Mouse (Mus musculus) ovary, adult 18-20 months (tissue): ENCODE measurements at regions not wholly inside any gene's neighbourhood (a gene's known extent, or its start where the extent isn't known, plus 50 kb on each side); places are given as distances from the start of the nearest gene placed in this dataset.
A peak's percentile ranks its signal among the peaks of the same experiment; 100 is the strongest.
"Not testable (repeated sequence)": the region's sequence is repeated elsewhere in the genome, so short reads cannot be mapped to it uniquely, and the experiment has no call there.

Source experiments
- DNase-seq: peaks from one replicate; pipeline ENCODE4 v3.0.0; 2022; ENCODE audit warnings: low spot score, mixed read lengths

DNA sequence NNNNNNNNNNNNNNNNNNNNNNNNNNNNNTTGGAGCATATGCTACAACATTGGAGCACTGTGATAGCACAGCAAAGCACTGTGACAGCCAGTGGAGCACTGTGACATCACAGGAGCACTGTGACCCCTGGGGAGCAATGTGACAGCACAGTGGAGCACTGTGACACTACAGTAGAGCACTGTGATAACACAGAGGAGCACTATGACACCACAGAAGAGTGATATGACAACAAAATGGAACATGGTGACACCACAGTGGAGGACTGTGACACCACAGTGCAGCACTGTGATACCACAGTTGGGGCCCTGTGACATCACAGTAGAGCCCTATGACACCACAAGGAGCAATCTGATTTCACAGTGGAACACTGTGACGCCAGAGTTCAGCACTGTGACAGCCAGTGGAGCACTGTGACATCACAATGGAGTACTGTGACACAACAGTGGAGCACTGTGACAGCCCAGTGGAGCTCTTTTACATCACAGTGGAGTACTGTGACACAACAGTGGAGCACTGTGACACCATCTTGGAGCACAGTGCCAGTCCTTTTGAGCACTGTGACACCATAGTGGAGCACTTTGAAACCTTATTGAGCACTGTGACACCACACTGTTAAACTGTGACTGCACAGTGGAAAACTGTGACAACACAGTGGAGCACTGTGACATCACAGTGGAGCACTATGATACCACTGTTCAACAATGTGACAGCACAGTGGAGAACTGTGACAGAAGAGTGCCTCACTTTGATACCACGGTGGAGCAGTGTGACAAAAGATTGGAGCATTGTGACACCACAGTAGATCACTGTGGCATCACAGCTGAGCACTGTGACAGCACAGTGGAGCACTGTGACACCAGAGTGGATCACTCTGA lies 116.9 kb upstream of the Vmn1r2 start:
- peak; percentile 1 for DNase-seq

DNA sequence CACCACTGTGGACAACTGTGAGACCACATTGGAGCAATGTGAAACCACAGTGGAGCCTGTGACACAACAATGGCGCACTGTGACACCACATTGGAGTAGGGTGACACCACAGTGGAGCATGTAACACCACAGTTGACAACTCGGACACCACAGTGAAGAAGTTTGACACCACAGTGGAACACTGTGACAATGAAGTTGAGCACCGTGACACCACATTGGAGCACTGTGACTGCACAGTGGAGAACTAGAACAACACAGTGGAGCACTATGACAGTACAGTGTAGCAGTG lies 116.3 kb upstream of the Vmn1r2 start:
- peak; percentile 0 for DNase-seq

DNA sequence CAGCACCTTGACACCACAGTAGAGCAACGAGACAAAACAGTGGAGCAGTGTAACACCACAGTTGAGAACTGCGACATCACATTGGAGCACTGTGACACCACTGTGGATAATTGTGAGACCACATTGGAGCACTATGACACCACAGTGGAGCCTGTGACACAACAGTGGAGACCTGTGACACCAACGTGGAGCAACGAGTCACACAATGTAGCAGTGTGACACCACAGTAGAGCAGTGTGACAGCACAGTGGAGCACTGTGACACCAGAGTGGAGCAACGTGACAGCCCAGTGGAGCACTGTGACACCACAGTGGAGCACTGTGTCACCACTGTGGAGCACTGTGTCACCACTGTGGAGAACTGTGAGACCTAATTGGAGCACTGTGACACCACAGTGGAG lies 115.9 kb upstream of the Vmn1r2 start:
- peak; percentile 1 for DNase-seq

DNA sequence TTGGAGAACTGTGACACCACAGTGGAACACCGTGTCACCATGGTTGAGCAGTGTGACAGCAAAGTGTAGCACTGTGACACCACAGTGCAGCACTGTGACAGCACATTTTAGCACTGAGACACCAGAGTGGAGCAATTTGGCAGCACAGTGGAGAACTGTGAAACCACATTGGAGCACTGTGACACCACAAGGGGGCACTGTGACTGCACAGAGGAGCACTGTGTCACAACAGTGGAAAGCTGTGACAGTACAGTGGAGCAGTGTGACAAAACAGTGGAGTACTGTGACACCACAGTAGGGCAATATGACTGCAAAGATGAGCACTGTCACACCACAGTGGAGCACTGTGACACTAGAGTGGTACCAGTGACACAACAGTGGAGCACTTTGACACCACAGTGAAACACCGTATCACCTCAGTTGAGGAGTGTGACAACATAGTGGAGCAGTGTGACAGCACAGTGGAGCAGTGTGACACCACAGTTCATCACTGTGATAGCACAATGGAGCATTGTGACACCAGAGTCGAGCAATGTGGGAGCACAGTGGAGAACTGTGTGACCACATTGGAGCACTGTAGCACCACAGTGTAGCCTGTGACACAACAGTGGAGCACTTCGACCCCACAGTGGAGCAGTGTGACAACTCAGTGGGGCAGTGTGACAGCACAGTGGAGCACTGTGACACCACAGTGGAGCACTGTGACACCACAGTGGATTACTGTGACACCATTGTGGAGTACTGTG lies 114.6 kb upstream of the Vmn1r2 start:
- DNase-seq = peak; percentile 1

- no peak for DNase-seq
Observed at GRCm38 (mm10) chr4:3053060-3053406, 114.1 kb upstream of the Vmn1r2 start.

GRCm38 (mm10) chr4:3053496-3054216 lies 113.5 kb upstream of the Vmn1r2 start:
- no peak for DNase-seq

GRCm38 (mm10) chr4:3054886-3055285 lies 112.2 kb upstream of the Vmn1r2 start:
- DNase-seq = peak; percentile 0

GRCm38 (mm10) chr4:3055396-3055795 lies 111.7 kb upstream of the Vmn1r2 start:
- peak; percentile 1 for DNase-seq

DNA sequence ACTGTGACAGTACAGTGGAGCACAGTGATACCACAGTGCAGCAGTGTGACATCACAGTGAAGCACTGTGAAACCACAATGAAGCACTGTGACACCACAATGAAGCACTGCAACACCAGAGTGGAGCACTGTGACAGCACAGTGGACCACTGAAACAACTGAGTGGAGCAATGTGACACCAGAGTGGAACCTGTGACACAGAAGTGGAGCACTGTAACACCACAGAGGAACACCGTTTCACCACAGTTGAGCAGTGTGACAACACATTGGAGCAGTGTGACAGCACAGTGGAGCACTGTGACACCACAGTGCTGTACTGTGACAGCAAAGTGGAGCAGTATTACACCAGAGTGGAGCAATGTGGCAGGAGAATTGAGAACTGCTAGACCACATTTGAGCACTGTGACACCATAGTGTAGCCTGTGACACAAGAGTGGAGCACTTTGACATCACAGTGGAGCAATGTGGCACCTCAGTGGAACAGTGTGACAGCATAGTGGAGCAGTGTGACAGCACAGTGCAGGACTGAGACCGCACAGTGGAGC lies 107.5 kb upstream of the Vmn1r2 start:
- DNase-seq = peak; percentile 1

- peak; percentile 1 for DNase-seq
Observed at GRCm38 (mm10) chr4:3062027-3062605, 105.0 kb upstream of the Vmn1r2 start.

GRCm38 (mm10) chr4:3063966-3064365 lies 103.2 kb upstream of the Vmn1r2 start:
- DNase-seq = no peak

- DNase-seq = no peak
Observed at GRCm38 (mm10) chr4:3064571-3064970, 102.5 kb upstream of the Vmn1r2 start.

- DNase-seq = not testable (repeated sequence)
Observed at GRCm38 (mm10) chr4:3065335-3065734, 101.8 kb upstream of the Vmn1r2 start.

DNA sequence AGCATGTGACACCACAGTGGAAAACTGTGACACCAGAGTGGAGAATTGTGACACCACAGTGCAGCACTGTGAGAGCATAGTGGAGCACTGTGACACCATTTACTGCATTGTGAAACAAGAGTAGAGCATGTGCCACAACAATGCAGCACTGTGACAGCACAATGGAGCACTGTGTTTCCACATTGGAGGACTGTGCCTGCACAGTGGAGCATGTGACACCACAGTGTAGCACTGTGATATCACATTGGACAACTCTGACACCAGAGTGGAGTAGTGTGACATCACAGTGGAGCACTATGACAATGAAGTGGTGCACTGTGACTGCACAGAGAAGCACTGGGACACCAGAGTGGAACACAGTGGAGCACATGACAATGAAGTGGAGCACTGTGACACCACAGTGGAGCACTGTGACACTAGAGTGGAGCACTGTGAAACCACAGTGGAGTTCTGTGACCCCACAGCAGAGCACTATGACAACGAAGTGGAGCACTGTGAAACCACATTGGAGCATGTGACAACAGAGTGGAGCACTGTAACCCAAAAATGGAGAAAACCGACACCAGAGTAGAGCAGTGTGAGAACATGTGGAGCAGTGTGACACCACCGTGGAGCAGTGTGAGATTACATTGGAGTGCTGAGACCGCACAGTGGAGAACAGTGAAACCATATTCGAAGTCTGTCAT lies 100.9 kb upstream of the Vmn1r2 start:
- DNase-seq = peak; percentile 1

GRCm38 (mm10) chr4:3067265-3067664 lies 99.9 kb upstream of the Vmn1r2 start:
- peak; percentile 1 for DNase-seq

DNA sequence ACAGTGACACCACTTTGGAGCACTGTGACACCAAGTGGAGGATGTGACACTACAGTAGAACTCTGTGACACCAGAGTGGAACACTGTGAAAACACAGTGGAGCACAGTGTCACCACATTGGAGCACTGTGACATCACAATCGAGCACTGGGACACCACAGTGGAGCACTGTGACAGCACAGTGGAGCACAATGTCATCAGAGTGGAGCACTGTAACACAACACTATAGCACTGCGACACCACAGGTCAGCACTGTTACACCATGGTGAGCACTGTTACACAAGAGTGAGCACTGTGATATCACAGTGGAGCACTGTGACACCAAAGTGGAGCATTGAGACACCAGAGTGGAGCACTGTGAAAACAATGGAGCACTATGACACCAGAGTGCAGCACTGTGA lies 99.5 kb upstream of the Vmn1r2 start:
- DNase-seq = peak; percentile 7

DNA sequence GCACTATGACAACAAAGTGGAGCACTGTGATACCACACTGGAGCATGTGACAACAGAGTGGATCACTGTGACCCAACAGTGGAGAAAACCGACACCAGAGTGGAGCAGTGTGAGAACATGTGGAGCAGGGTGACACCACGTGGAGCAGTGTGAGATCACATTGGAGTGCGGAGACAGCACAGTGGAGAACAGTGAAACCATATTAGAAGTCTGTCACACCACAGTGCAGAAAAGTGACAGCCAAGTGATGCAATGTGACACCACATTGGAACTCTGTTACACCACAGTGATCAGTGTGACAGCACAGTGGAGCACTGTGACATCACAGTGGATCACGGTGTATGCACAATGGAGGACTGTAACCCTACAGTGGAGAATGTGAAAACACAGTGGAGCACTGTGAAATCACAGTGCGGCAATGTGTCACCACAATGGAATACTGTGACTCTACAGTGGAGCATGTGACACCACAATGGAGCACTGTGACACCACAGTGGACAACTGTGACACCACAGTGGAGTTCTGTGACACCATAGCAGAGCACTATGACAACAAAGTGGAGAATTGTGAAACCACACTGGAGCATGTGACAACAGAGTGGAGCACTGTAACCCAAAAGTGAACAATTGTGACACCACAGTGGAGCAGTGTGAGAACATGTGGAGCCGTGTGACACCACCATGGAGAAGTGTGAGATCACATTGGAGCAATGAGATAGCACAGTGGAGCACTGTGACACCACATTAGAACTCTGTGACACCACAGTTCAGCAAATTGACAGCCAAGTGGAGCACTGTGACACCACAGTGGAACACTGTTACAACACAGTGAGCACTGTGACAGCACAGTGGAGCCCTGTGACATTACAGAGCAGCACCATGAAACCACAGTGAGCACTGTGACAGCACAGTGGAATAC lies 98.6 kb upstream of the Vmn1r2 start:
- no peak for DNase-seq

DNA sequence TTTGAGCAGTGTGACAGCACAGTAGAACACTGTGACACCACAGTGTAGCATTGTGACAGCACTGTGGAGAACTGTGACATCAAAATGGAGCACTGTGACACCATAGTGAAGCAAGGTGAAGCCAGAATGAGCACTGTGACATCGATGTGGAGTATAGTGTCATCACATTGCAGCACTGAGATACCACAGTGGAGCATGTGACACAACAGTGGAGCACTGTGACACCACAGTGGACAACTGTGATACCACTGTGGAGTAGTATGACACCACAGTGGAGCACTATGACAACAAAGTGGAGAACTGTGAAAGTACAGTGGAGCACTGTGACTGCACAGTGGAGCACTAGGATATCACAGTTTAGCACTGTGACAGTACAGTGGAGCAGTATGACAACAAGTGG lies 97.8 kb upstream of the Vmn1r2 start:
- peak; percentile 0 for DNase-seq

DNA sequence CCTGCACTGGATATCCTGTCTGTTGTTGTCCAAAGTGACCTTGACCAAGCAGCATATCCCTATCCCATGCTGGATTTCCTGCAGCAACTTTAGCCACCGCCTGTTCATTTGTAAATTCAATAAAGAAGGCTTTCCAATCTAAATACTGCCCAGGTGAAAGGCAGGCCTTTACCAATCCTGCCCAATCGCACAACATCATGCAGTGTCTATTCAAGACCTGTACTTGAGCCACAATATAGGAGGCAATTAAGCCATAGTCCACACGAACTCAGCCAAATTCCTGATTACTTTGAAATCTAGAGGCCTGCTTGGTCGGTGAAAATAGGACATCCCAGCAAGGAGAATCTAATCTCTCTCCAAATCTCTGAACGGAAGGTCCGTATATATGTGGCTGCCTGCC lies 95.8 kb upstream of the Vmn1r2 start:
- DNase-seq = not testable (repeated sequence)

DNA sequence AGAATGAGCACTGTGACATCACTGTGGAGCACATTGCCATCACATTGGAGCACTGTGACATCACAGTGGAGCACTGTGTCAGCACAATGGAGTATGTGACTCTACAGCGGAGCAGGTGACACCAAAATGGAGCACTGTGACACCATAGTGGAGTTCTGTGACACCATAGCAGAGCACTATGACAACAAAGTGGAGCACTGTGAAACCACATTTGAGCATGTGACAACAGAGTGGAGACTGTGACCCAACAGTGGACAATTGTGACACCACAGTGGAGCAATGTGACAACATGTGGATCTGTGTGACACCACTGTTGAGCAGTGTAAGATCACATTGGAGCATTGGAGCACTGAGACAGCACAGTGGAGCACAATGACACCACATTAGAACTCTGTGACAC lies 87.2 kb upstream of the Vmn1r2 start:
- no peak for DNase-seq
